Mouse (Mus musculus) hindbrain, embryonic 13.5 days (tissue): Measurements from ENCODE around the gene Scgb3a1. TPM values are rescaled to one million over a fixed set of nuclear protein-coding genes. Genes with fewer than 3 reads are reported as not detected.
A peak's percentile ranks its signal among the peaks of the same experiment; 100 is the strongest.

Experiments used
- ATAC-seq: fragments of 200-750 bp; cut with Nextera tagmentation; 2 replicates; pipeline ENCODE4 v1.8.0; 2017; ENCODE audit warnings: moderate TSS enrichment; ENCODE audit not compliant: low FRiP score
- H3K27ac ChIP-seq: fragments of 300-500 bp; sonication (generic); 2 replicates; pipeline ENCODE4 v1.5.1; 2015; ENCODE audit warnings: inconsistent platforms, mild to moderate bottlenecking, moderate library complexity
- H3K27me3 ChIP-seq: fragments of 300-500 bp; sonication (generic); 2 replicates; pipeline ENCODE4 v1.6.1; 2015; ENCODE audit warnings: mild to moderate bottlenecking, inconsistent platforms
- H3K36me3 ChIP-seq: fragments of 300-500 bp; sonication (generic); 2 replicates; pipeline ENCODE4 v1.6.1; 2015; ENCODE audit warnings: mild to moderate bottlenecking, inconsistent platforms
- H3K4me1 ChIP-seq: fragments of 300-500 bp; sonication (generic); replicated peaks from 2 replicates; pipeline ENCODE4 v1.6.1; 2015; ENCODE audit warnings: inconsistent platforms
- H3K4me2 ChIP-seq: fragments of 300-500 bp; sonication (generic); 2 replicates; pipeline ENCODE4 v1.6.1; 2015; ENCODE audit warnings: inconsistent platforms, mild to moderate bottlenecking, moderate library complexity
- H3K4me3 ChIP-seq: fragments of 300-500 bp; sonication (generic); 2 replicates; pipeline ENCODE4 v1.5.1; 2015; ENCODE audit warnings: mild to moderate bottlenecking, inconsistent platforms
- H3K9ac ChIP-seq: fragments of 300-500 bp; sonication (generic); 2 replicates; pipeline ENCODE4 v1.6.1; 2015; ENCODE audit warnings: mild to moderate bottlenecking, inconsistent platforms
- H3K9me3 ChIP-seq: fragments of 300-500 bp; sonication (generic); 2 replicates; pipeline ENCODE4 v1.6.1; 2016; ENCODE audit warnings: inconsistent platforms
- WGBS: fragments of 180-500 bp; shearing (Covaris S2); methylation state at CpG from one replicate; pipeline ENCODE4 v1.1.7; 2015; 5-methylcytosine and 5-hydroxymethylcytosine counted together
- polyA plus RNA-seq: library from polyadenylated mRNA; unstranded; fragments of >200 nt; fragmentation: Nextera tagmentation; extraction: Ambion mirVana; gene quantifications from 2 replicates; pipeline ENCODE4 v1.2.1, GENCODE M21; 2015

Gene Scgb3a1
- polyA plus RNA-seq, 1 experiment from 2014 or later = not detected

DNA sequence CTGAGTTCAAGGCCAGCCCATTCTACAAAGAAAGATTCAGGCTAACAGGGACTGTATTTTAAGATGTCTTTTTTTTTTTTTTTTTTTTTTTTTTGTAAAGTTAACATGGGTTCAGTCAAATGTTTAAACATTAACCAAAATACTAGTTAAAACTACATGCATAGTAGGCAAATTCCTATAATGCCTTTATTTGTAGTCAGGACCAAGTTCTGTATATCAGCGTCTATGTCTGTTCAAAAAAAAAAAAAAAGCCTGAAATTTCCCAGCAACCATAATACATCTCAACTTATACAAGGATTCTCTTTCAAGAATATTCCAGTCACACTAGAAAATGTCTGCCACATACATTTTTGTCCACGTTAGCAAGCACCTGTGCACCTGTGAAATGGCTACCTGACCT lies 47.3 kb downstream of the Scgb3a1 start:
- Histone ChIP-seq H3K4me1 (peaks cover 44% of the 10 kb centered on the region), H3K27ac (no peak overlapping the region), H3K4me2 (peak overlapping the region; percentile 73), H3K36me3 (peaks cover 11% of the 10 kb centered on the region), H3K9me3 (no peaks in the 10 kb centered on the region), H3K9ac (peak overlapping the region; percentile 98; the same call in 1 of the 2 replicates), H3K27me3 (no peaks in the 10 kb centered on the region), H3K4me3 (peak overlapping the region; percentile 96)
- no peak for ATAC-seq
- 77% methylated on average over 2 of the region's 2 CpGs for WGBS

DNA sequence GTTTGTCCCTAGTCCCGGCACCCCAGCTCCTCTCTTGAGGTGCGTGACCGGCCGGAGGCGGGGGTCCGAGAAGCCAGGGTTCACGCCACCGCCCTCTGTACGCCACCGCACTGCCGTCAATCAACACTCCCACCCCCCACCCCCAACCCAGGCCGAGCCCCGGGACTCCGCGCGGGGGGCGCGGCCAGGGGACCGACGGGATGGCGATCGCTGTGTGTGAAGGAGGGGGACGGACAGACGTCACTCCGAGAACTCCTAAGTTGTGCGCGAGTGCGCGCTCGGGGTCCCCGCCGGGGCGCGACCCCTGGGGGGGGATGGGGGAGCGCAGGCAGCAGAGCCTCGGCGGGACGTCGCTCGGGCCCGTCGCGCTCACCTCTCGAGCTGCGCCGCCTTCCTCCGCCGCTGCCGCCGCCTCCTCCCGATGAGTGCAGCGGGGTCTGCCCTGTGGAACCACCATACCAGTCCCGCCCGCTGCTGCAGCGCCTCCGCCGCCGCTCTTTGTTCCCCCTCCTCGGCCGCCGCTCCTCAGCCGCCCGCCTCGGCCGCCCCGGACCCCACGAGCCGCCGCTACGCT lies 48.7 kb downstream of the Scgb3a1 start:
- under 1% methylated on average over 38 of the region's 70 CpGs for WGBS
- H3K27ac ChIP-seq = peak overlapping the region; percentile 98

DNA sequence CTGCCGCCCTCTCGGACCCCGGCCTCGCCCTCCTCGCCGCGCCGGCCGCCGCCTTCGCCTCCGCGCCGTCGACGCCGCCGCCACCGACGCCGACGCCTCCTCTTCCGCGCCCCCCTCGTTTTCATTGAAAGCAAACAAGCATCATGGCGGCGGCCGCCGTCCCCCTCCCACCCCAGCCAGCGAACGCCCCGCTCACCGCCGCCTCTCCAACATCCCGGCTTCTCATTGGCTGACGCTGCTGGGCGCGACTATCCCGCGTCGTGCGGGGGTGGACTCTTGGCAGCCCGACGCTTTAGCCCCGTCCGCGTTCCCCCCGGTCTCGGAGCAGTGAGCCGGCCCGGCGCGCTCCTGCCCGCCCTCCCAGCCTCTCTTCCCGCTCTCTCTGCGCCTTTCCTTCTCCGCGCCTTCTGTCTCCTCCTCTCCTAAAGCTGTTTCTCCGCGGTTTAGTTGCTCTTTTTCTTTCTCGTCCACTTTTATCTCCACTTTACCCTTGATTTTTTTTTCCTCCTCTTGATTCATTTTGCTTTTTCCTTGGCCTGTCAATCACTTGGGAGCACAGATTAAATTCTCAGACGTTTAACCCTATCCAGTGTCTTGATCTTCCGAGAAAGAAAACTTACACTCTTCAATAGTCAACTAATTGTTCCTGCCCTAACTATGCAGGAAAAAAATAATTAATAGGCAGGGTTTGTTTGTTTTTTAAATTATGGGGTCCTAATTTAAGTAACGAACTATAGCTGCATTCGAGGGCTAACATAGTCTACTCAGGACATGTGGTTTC lies 49.3 kb downstream of the Scgb3a1 start, which contains the start of gene Cnot6:
TSS of gene Cnot6 (minus strand) at position 169 of the 781 bp plus-strand sequence.
- Histone ChIP-seq H3K4me2 (peak within 1 kb of the TSS; percentile 73), H3K27me3 (no peaks in the 10 kb centered on the region), H3K9me3 (no peaks in the 10 kb centered on the region), H3K36me3 (no peaks in the 10 kb centered on the region), H3K9ac (peak within 1 kb of the TSS; percentile 98), H3K27ac (peak within 1 kb of the TSS; percentile 98), H3K4me3 (peak within 1 kb of the TSS; percentile 96), H3K4me1 (peaks cover 44% of the 10 kb centered on the region)
- WGBS = under 1% methylated on average over 60 of the region's 65 CpGs
- peak; percentile 96 for ATAC-seq

More for the DNA sequence above, 48.7 kb downstream of the Scgb3a1 start:
- ATAC-seq = peak; percentile 78
- Histone ChIP-seq H3K4me3 (peak overlapping the region; percentile 96), H3K36me3 (no peaks in the 10 kb centered on the region), H3K9ac (peak overlapping the region; percentile 98), H3K27me3 (no peaks in the 10 kb centered on the region), H3K4me2 (peak overlapping the region; percentile 73), H3K4me1 (peaks cover 44% of the 10 kb centered on the region), H3K9me3 (no peaks in the 10 kb centered on the region)

DNA sequence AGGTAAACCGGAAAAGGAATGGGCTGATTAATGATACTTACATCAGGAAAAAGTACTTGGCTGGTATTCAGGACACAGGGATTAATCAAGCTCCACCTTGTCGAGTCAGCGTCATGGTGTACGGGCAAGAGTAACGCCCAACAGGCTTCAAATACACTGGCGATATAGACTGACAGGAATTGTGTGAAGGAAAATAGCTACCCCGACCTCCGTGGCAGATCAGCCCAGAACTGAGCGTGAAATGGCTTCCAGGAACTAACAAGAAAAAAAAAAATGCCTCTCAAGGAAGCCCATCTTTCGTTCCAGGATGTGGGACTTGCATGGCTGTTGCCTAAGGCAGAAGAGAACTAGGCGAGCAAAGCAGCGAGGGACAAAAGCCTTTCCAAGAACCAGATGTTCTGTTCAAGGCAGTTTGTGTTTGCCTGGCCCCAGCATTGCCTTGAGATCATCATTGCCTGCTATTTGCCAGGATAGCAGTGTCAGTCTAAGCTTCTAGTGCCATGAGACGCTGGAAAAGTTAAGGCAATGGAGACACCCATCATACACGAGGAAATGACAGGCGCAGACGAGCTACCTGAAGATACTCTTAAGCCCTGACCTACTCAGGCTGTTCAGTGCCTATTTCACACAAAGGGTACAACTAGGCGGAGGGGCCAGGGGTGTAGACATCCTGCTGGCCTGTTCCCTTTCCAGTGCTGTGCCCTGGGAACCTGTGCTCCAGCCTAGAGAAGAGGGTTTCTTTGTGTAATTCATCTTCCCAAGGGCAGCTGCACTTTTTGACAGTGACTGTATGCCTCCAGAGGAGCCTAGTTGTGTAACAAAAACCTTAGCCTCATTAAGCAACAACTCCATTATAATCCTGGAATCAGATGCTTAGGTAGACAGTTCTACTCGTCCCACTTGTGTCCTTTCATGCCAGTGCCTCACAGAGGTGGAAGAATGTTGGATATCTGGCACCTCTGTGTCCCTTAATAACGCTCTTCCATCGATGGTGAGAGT lies 50.2 kb downstream of the Scgb3a1 start:
- H3K27ac ChIP-seq = peak overlapping the region; percentile 83
- H3K4me2 ChIP-seq = peak overlapping the region; percentile 64
- H3K9me3 ChIP-seq = no peaks in the 10 kb centered on the region
- peak; percentile 33 for ATAC-seq
- peak overlapping the region; percentile 96 for H3K4me3 ChIP-seq
- WGBS = 37% methylated on average over 20 of the region's 20 CpGs
- no peaks in the 10 kb centered on the region for H3K27me3 ChIP-seq
- peaks cover 39% of the 10 kb centered on the region for H3K4me1 ChIP-seq
- H3K36me3 ChIP-seq = no peaks in the 10 kb centered on the region
- peak overlapping the region; percentile 67 for H3K9ac ChIP-seq

Other genes starting within 250 kb of the Scgb3a1 start
- not detected in 2 replicates for gene Olfr1389, start 240.5 kb upstream of the Scgb3a1 start, polyA plus RNA-seq
- 0.09 TPM in 1 of 2 replicates, not detected in the other for gene Olfr1388, start 227.0 kb upstream of the Scgb3a1 start, polyA plus RNA-seq
- gene Olfr1387, start 208.3 kb upstream of the Scgb3a1 start, polyA plus RNA-seq = not detected in 2 replicates
- gene Olfr1386, start 198.6 kb upstream of the Scgb3a1 start, polyA plus RNA-seq = not detected in 2 replicates
- not detected in 2 replicates for gene Olfr1385, start 174.5 kb upstream of the Scgb3a1 start, polyA plus RNA-seq
- not detected in 2 replicates for gene Olfr1384, start 156.9 kb upstream of the Scgb3a1 start, polyA plus RNA-seq
- gene Olfr1383, start 144.0 kb upstream of the Scgb3a1 start, polyA plus RNA-seq = not detected in 2 replicates
- gene Olfr1382, start 135.4 kb upstream of the Scgb3a1 start, polyA plus RNA-seq = not detected in 2 replicates
- not detected in 2 replicates for gene Olfr1381, start 120.2 kb upstream of the Scgb3a1 start, polyA plus RNA-seq
- gene Olfr1380, start 106.7 kb upstream of the Scgb3a1 start, polyA plus RNA-seq = not detected in 2 replicates
- gene Flt4, start 54.3 kb upstream of the Scgb3a1 start, polyA plus RNA-seq = 1.5 and 2.2 TPM in 2 replicates
- 57.1 and 57.4 TPM in 2 replicates for gene Cnot6, start 49.1 kb downstream of the Scgb3a1 start, polyA plus RNA-seq
- 5.3 and 5.5 TPM in 2 replicates for gene Gfpt2, start 130.6 kb downstream of the Scgb3a1 start, polyA plus RNA-seq
- gene Mapk9, start 183.1 kb downstream of the Scgb3a1 start, polyA plus RNA-seq = 54.0 TPM in 2 replicates
- gene Rasgef1c, start 238.2 kb downstream of the Scgb3a1 start, polyA plus RNA-seq = 14.4 and 16.5 TPM in 2 replicates